Mouse (Mus musculus): ENCODE data around the gene Ptbp1.
A peak's percentile ranks its signal among the peaks of the same experiment; 100 is the strongest.

The Ptbp1 gene

DNA sequence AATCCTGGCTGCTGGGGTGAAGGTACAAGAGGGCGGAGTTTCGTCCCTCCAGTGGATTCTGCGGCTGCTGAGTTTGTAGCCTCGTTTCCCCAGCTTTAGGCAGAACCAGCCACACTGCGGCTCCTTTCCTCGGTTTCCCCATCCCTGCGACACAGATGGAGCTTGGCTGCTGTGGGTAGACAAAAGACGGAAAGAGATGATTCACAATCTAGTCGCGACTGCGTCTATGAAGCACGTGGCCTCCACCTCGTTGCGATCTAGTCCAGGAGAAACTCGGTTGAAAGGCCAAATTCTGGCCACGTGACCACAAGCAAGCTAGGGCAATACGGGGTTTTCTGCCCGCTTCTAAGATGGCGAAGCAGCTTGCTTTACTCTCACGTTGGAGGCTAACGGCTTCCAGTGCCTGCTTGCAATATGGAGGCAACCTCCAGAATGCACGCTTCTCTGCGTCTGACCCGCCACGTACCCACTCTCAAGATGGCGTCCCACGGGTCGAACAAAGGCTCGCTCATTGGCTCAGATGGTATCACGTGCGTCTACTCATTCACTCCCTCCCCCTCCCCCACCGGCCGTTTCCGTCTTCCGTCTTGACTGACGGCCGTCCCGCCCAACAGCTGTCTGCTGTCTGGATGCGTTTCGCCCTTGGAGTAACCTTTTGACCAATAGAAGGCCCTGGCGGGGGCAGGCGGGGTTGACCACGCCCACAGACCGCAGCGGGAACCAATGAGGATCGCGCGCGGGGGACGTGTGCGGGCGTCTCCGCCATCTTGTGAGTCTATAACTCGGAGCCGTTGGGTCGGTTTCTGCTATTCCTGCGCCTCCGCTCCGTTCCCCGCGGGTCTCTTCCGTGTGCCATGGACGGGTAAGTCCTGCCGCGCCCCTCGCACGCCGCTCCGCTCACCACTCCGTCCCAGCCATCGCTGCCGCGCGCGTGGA lies at the start of gene Ptbp1:
Ptbp1 (plus strand) TSS at position 568 of the 936 bp plus-strand sequence.
- peak; percentile 100 for DNase-seq (ENCODE audit: extremely low spot score)

DNA sequence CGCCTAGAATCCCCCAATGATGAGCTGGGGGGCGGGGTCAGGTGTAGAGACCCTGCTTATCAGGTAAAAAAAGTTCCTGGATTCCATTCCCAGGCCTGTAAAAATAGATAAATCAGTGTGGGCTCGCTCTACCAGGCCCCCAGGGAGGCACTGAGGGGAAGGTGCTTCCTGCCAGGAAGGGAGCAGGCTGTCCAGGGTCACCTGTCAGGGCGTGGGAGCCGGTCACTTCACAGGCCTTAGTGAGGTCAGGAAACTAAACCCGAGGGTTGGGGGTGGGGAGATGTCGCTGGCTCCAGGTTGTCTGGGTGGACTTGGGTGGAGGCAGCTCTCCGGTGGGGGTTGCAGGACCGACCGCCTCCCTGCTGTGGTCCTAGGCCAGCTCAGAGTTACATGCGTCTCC lies 48.6 kb upstream of the Ptbp1 start:
- DNase-seq (ENCODE audit: extremely low spot score), result no peak

DNA sequence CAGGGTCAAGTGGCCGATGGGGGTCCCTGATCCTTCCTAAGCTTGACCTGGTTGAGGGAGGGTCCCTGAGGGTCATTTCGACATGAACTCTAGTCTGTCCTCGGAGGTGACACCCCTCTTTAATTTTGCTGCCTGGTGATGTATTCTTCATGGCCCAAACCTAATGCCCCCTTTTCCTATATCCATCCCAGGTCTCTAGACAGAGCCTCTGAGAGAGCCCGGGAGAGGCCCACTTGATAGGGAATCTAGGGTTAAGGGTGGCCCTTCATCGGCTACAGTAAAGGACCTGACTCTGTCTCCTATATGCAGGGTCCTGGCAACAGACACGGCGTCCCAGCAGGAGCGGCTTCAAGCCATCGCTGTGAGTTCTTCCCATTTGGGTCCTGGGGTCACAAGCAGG lies 47.9 kb upstream of the Ptbp1 start:
- no peak for DNase-seq (ENCODE audit: extremely low spot score)

GRCm38 (mm10) chr10:79806972-79807371 lies 47.3 kb upstream of the Ptbp1 start:
- no peak for DNase-seq (ENCODE audit: extremely low spot score)

GRCm38 (mm10) chr10:79807826-79808225 lies 46.4 kb upstream of the Ptbp1 start:
- no peak for DNase-seq (ENCODE audit: extremely low spot score)

- no peak for DNase-seq (ENCODE audit: extremely low spot score)
These were observed 45.5 kb upstream of the Ptbp1 start for GRCm38 (mm10) chr10:79808728-79809127.

GRCm38 (mm10) chr10:79811736-79812637 lies 42.2 kb upstream of the Ptbp1 start:
- DNase-seq (ENCODE audit: extremely low spot score), result peak; percentile 86

- DNase-seq (ENCODE audit: extremely low spot score), result no peak
These were observed 39.9 kb upstream of the Ptbp1 start for GRCm38 (mm10) chr10:79814271-79814842.

DNA sequence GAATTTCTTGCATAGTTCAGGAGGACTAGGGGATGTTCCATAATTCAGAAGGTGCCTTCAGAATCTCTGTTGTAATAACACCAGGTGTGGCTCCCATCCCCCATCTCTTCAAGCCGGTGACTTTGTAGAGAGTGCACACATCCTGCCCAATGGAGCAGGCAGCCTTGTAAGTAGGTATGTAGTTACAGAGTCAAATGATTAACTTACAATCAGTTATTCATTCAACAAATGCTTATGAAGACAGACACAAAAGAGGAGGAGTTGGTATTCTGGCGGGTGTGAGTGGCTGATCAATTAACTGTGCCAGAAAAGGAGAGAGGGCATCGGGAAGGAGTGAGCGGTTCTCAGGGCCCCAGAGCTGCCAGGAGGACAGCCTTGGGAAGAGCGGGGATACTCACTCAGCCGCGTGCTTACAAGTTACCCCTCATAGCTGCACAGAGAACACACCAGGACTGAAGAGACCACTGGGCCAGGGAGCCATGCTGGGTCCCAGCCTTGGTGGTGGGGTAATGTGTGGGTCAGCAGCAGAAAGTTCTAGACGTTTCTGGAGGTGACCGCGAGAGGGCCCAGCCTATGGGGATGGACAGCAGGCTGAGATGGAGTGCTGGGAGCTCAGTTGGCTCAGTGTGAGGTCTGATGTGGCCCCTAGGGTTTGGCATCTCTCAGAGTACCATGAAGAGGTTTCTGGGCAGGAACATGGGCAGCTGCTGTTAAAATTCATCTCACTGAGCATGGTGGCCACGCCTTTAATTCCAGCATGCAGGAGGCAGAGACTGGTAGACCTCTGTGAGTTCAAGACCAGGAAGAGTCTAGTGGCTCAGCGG lies 38.3 kb upstream of the Ptbp1 start:
- no peak for DNase-seq (ENCODE audit: extremely low spot score)

DNA sequence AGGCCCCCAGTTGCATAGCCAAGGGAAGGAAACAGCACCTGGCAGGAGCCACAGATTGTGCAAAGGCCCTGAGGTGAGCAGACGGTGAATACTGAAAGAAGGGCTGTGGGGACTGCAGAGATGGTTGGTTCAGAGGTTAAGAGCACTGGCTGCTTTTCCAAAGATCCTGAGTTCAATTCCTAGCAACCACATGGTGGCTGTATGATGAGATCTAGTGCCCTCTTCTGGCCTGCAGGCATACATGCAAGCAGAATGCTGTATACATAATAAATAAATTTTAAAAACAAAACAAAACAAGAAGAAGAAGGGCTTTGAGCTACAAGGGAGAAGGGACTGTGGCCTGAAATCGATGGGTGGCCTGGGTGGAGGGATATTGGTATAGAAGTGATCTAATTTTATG lies 37.1 kb upstream of the Ptbp1 start:
- no peak for DNase-seq (ENCODE audit: extremely low spot score)

DNA sequence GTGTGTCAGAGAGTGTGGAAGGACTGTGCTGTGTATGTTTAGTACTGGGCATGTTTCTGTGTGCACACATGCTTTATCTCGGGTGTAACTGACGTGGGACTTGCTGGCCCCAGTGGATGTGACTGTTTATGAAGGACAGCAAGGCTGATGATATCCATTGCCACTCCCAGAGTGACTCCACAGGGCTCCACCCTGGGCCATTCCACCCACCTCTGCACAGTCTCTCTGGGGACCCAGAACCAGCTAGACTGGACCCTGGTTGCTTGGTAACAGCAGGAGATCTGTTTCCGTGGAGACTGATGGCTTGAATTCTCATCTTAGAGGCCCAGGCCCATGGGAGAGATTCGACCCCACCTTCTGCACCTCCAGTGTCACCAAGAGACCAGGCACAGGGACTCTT lies 36.0 kb upstream of the Ptbp1 start:
- DNase-seq (ENCODE audit: extremely low spot score), result no peak

DNA sequence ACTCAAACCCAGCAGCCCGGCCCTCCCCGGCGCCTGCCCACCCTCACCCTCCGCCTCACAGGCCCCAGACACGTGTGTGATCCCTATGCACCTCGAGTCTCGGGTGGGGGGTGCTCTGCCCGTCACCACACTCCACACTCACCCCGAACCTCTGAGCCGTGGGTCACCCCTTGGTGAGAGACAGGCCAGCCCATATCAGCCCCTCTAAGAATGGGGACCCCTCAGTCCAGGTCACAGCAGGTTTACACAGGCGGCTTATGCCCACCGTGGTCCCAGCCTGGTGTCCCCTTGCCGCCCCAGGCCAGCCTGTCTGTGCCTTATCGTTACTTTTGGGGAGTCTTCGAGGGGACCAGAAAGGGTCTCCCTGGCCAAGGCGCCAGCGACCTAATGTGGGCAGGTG lies 34.6 kb upstream of the Ptbp1 start:
- DNase-seq (ENCODE audit: extremely low spot score), result no peak

DNA sequence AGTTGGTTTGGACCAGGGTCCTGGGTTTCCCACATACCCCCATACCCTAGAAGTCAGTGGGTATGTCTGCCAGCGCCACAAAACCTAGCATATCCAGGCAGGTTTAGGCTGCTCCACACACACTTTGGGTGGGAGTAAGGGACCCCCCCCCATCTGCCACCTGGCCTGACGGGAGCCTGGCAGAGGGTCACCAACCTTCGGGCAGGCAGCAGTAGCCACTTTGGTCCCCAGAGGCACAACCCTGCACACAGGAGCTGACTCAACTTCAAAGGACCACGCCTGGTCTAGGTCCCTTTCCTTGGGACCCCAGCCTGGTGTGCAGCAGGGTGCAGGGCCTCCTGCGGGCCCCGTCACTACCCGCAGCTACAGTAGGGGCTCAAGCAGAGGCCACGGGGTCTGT lies 34.0 kb upstream of the Ptbp1 start:
- no peak for DNase-seq (ENCODE audit: extremely low spot score)

DNA sequence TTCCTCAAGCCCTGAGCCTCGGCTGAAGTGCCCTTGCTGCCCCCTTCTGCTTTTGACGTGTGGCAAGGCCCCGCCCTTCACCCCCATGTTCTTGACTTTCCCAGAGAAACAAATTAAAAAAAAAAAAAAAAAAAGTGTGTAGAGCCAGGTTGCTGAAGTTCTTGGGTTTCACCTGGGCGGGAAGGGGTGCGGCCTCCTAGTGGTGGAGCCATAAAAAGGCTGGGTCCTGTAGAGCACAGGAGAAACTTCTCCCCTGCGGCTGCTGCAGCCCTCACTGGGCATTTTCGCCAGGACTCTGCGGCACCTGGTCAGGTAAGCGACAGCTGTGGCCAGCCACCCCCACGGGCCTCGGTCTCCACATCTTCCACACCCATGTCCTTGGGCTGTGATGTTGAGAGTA lies 33.4 kb upstream of the Ptbp1 start, which contains the start of gene Misp:
Misp (plus strand) TSS at position 208 of the 400 bp plus-strand sequence.
- no peak for DNase-seq (ENCODE audit: extremely low spot score)

DNA sequence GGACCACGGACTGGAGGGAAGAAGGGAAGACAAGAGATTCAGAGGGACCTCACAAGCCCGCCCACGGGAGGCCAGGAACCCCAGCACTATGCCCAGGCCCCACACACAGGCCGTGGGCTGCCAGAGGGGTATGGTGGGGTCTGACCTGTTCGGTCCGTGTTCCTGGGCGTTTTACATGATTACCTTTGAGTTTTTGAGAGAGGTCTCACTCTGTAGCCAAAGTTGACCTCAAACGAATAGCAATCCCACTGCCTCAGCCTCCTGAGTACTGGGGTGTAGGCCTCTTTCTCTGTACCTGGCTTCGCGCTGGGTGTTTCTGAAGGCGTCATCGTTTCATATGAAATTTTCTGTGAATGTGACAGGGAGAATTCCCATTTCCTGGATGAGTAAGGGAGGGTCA lies 32.5 kb upstream of the Ptbp1 start:
- no peak for DNase-seq (ENCODE audit: extremely low spot score)

DNA sequence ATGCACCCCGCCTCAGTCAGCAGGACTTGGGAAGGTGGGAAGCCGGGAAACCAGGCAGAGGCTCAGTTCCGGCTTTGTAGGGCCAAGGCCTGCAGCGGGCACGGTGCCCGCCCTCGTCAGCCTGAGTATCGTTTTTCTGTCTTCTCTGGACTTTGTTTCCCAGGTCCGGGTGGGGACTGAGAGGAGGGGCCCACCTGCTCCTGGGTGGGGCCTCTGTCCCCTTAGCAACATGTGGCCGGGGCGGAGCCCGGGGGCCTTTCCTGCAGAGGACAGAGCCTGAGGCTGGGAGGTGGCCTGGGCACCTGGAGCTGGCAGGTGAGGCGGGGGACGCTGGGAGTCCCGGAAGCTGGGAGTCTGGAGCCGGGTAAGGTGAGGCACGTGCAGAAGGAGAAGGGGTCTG lies 31.9 kb upstream of the Ptbp1 start:
- DNase-seq (ENCODE audit: extremely low spot score), result no peak

GRCm38 (mm10) chr10:79823011-79823410 lies 31.2 kb upstream of the Ptbp1 start:
- no peak for DNase-seq (ENCODE audit: extremely low spot score)

DNA sequence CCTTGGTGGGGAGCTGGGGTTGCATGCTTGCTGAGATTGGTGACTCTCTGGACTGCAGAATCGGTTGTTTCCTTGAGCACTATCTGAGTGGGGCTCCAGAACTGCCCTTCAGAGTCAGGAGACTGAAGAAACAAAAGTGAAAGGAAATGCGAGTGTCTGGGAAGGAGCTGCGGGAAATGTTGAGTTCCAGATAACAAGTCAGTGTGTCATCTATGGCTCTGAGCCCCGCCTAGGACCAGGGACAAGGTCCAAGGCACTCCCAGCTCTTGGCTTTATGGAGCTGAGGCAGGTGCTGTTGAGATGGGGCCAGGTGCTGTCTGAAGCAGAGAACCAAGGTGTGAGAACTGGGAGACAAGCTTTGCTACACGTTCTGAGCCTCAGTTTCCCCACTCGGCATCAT lies 29.8 kb upstream of the Ptbp1 start:
- DNase-seq (ENCODE audit: extremely low spot score), result no peak

DNA sequence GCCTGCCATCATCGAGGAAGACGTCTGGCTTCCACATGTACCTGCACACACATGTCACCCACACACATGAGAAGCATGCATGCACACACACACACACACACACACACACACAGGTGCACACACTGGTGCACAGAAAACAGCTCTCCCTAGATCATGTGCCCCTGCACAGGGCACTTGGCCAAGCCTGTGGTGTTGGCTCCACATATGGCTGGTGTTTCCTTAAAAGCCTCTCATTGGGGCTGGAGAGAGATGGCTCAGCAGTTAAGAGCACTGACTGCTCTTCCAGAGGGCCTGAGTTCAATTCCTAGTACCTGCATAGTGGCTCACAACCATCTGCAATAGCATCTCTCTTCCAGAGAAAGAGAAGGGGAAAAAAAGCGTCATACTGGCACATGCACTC lies 22.6 kb upstream of the Ptbp1 start:
- DNase-seq (ENCODE audit: extremely low spot score), result no peak

- DNase-seq (ENCODE audit: extremely low spot score), result no peak
These were observed 22.0 kb upstream of the Ptbp1 start for GRCm38 (mm10) chr10:79832026-79832785.

DNA sequence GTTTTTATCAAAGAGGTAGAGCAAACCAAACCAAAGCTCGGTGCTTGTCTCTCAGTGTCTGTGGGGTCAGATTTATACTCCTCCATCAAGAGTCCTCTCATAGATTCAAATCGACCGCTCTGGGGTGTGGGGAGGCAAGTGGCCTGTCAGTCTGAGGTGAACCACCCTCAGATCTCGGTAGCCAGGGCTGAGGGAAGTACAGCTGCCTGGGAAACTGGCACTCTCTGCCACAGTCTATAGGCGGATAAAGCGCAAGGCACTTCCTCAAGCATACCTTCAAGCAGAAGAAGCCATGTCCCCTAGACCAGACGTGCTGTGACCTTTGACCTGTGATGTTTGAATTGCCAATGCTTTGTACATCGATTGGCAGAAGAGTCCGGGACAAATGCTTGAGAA lies 21.4 kb upstream of the Ptbp1 start:
- no peak for DNase-seq (ENCODE audit: extremely low spot score)
